Mouse (Mus musculus) CH12.LX (cell line): ENCODE measurements at regions not wholly inside any gene's neighbourhood (a gene's known extent, or its start where the extent isn't known, plus 50 kb on each side); places are given as distances from the start of the nearest gene placed in this dataset.

Experiments used
- CHD1 ChIP-seq: IDR thresholded peaks from 2 replicates; pipeline ENCODE4 v1.6.1; 2012; ENCODE audit warnings: low read depth, low read length, improper control_type of control experiment, inconsistent platforms
- CTCF ChIP-seq, 2 experiments: IDR thresholded peaks in 1 of 2; conservative IDR thresholded peaks in 1 of 2; 2 replicates each; pipeline ENCODE4 v1.5.1; 2011 to 2012; ENCODE audit warnings: low read depth in 2 of 2, low read length in 2 of 2, improper control_type of control experiment in 1 of 2, inconsistent platforms in 1 of 2, mild to moderate bottlenecking in 1 of 2, moderate library complexity in 1 of 2
- KAT2A ChIP-seq: IDR thresholded peaks from 2 replicates; pipeline ENCODE4 v1.6.1; 2012; ENCODE audit warnings: low read length, improper control_type of control experiment, inconsistent platforms; ENCODE audit not compliant: insufficient replicate concordance
- POLR2A ChIP-seq: IDR thresholded peaks from 2 replicates; pipeline ENCODE4 v1.6.1; 2011; ENCODE audit warnings: low read depth, mild to moderate bottlenecking, improper control_type of control experiment, low read length
- POLR2AphosphoS2 ChIP-seq: IDR thresholded peaks from 2 replicates; pipeline ENCODE4 v1.6.1; 2011; ENCODE audit warnings: low read depth, low read length, improper control_type of control experiment
- RAD21 ChIP-seq: IDR thresholded peaks from 2 replicates; pipeline ENCODE4 v1.6.1; 2011; ENCODE audit warnings: low read depth, mild to moderate bottlenecking, low read length, improper control_type of control experiment, moderate library complexity

DNA sequence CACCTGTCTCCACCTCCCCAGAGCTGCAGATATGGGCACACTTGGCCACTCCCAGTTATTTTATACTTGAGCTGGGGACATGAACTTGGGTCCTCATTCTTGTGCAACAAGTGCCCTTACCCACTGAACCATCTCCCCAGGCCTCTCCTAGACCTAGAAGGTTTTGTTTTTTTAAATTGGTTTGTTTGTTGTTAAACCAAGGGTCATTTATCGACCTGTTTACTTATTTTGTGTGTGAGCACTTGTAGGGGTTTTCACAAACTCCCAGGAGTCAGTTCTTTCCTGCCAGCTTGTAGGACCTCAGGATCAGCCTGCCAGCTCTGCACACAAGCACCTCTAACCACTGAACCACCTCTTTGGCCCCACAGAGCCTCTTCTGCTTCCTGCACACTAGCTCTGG is 140.8 kb downstream of the Tfap2c start:
- no peak for TF ChIP-seq CHD1
- no peak for TF ChIP-seq POLR2A
- TF ChIP-seq POLR2AphosphoS2 = no peak
- TF ChIP-seq RAD21 = no peak
- no peak for TF ChIP-seq KAT2A
- no peak for TF ChIP-seq CTCF (conservative IDR thresholded peaks at IDR 0.05 in 1 of 2, IDR thresholded peaks at IDR 0.05 in 1 of 2; ENCODE audit: low read depth in 2 of 2, low read length in 2 of 2)
